Mouse (Mus musculus): ENCODE results near the gene Syt6.

The Syt6 gene

GRCm38 (mm10) chr3:103649716-103650115 lies 74.7 kb downstream of the Syt6 start:
- no peak for DNase-seq

DNA sequence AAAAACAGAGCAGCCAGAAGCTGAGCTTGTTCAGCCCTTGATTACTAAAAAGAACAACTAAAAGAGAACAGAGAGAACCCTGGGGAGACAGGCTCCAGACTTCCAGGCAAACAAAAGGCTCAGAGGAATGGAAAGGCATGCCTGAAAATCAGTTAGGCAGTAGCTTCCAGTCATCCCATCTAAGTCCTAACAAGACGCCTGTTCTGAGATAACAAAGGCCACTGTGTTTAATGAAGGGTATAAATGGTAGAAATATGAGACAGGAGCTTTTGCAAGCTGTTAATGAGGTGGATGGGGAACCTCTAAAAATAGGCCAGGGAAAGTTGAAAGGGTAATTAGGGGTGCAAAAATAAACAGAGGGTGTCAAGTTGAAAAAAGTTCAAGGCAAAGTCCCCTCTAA lies 75.4 kb downstream of the Syt6 start:
- peak; percentile 85 for DNase-seq

GRCm38 (mm10) chr3:103660012-103660411 lies 85.0 kb downstream of the Syt6 start:
- no peak for DNase-seq

- DNase-seq, result no peak
Measured at GRCm38 (mm10) chr3:103661714-103662113, 86.7 kb downstream of the Syt6 start.

DNA sequence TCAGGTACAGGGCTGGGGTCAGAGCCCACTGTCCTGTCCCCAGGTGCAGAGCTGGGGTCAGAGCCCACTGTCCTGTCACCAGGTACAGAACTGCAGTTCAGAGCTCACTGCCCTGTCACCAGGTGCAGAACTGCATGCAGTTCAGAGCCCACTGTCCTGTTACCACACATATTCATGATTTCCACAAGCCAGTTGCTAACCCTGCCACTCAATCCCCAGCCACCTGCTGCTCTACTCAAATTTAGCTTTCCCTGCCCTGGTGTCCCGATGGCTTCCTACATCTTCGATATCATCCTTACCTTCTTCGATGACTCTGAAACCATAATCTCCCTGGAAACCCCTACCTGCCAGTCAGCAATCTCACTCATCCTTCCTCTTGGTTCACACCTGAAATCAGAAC lies 88.4 kb downstream of the Syt6 start:
- no peak for DNase-seq

- DNase-seq, result no peak
Measured at GRCm38 (mm10) chr3:103672113-103672512, 97.1 kb downstream of the Syt6 start.

- peak; percentile 53 for DNase-seq
Measured at GRCm38 (mm10) chr3:103672716-103673115, 97.7 kb downstream of the Syt6 start.

- peak; percentile 12 for DNase-seq
Measured at GRCm38 (mm10) chr3:103678811-103679210, 103.8 kb downstream of the Syt6 start.

GRCm38 (mm10) chr3:103682473-103682872 lies 107.4 kb downstream of the Syt6 start:
- no peak for DNase-seq

GRCm38 (mm10) chr3:103683234-103683965 lies 108.4 kb downstream of the Syt6 start:
- peak; percentile 51 for DNase-seq

DNA sequence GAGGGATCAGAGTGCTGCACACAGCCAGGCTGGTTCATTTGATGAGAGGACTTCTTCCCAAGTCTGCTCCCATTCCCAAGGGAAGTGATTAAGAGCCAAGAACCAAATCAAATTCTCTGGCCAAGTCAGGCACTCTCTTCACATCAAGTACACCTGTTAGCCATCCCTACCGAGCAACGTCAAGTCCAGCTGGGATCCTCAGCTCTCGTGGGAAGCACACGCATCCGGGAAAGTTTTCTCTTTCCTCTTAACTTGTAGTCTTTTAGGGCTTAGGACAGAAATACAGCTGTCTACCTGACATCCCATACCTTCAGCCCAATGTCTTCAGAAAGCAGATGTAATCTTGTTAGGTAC lies 108.9 kb downstream of the Syt6 start:
- no peak for DNase-seq

- no peak for DNase-seq
Measured at GRCm38 (mm10) chr3:103689043-103689442, 114.0 kb downstream of the Syt6 start.

DNA sequence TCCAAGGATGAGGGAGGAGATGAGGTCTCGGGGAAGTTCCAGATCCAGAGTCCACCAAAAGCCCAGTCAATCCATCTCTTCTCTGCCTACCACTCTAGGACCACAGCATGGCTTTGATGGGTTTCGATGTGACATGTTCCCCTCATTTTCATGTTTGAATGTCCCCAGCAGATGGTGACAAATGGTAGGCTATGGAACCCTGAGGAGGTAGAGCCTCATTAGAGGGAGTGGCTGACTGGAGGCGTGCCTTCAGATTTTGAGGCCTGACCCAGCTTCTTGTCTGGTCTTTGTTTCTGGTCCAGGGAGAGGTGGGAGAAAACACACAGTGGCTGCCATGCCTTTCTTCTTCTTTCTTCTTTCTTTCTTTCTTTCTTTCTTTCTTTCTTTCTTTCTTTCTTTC lies 115.5 kb downstream of the Syt6 start:
- DNase-seq, result peak; percentile 27
